Mouse (Mus musculus) heart, embryonic 13.5 days (tissue): ENCODE measurements around the gene Dmrt1. TPM values are rescaled to one million over a fixed set of nuclear protein-coding genes. Genes with fewer than 3 reads are reported as not detected.

ENCODE experiments used
- ATAC-seq: fragments of 200-750 bp; cut with Nextera tagmentation; 2 replicates; pipeline ENCODE4 v1.8.0; 2017; ENCODE audit warnings: moderate TSS enrichment; ENCODE audit not compliant: insufficient number of reproducible peaks, low FRiP score, low TSS enrichment; ENCODE audit errors: extremely low read depth
- H3K27ac ChIP-seq: fragments of 300-500 bp; sonication (generic); replicated peaks from 2 replicates; pipeline ENCODE4 v1.5.1; 2015; ENCODE audit warnings: moderate library complexity, mild to moderate bottlenecking, inconsistent platforms
- H3K27me3 ChIP-seq: fragments of 300-500 bp; sonication (generic); replicated peaks from 2 replicates; pipeline ENCODE4 v1.6.1; 2015; ENCODE audit warnings: mild to moderate bottlenecking, inconsistent platforms
- H3K36me3 ChIP-seq: fragments of 300-500 bp; sonication (generic); 2 replicates; pipeline ENCODE4 v1.6.1; 2015; ENCODE audit warnings: mild to moderate bottlenecking, inconsistent platforms
- H3K4me1 ChIP-seq: fragments of 300-500 bp; sonication (generic); 2 replicates; pipeline ENCODE4 v1.6.1; 2015; ENCODE audit warnings: inconsistent platforms
- H3K4me2 ChIP-seq: fragments of 300-500 bp; sonication (generic); 2 replicates; pipeline ENCODE4 v1.6.1; 2015; ENCODE audit warnings: inconsistent platforms, mild to moderate bottlenecking, moderate library complexity
- H3K4me3 ChIP-seq: fragments of 300-500 bp; sonication (generic); 2 replicates; pipeline ENCODE4 v1.5.1; 2015; ENCODE audit warnings: moderate library complexity, mild to moderate bottlenecking, inconsistent platforms
- H3K9ac ChIP-seq: fragments of 300-500 bp; sonication (generic); 2 replicates; pipeline ENCODE4 v1.6.1; 2015; ENCODE audit warnings: inconsistent platforms, mild to moderate bottlenecking, moderate library complexity
- H3K9me3 ChIP-seq: fragments of 300-500 bp; sonication (generic); 2 replicates; pipeline ENCODE4 v1.6.1; 2016; ENCODE audit warnings: inconsistent platforms
- WGBS: fragments of 180-500 bp; shearing (Covaris S2); methylation state at CpG from one replicate; pipeline ENCODE4 v1.1.7; 2015; ENCODE audit warnings: mixed read lengths; 5-methylcytosine and 5-hydroxymethylcytosine counted together
- polyA plus RNA-seq: library from polyadenylated mRNA; unstranded; fragments of >200 nt; fragmentation: Nextera tagmentation; extraction: Ambion mirVana; gene quantifications from 2 replicates; pipeline ENCODE4 v1.2.1, GENCODE M21; 2015

Gene Dmrt1
- polyA plus RNA-seq, 1 experiment from 2014 or later = 0.16 TPM

GRCm38 (mm10) chr19:25610411-25611111 is 105.1 kb downstream of the Dmrt1 start:
- Histone ChIP-seq H3K36me3 (no peaks in the 10 kb centered on the region), H3K9ac (peak overlapping the region; percentile 52; the same call in 1 of the 2 replicates), H3K27ac (no peak overlapping the region), H3K27me3 (peaks cover 99% of the 10 kb centered on the region), H3K9me3 (no peaks in the 10 kb centered on the region), H3K4me3 (peak overlapping the region; percentile 53), H3K4me1 (peaks cover 25% of the 10 kb centered on the region), H3K4me2 (peak overlapping the region; percentile 74)
- under 1% methylated on average over 58 of the region's 71 CpGs for WGBS
- ATAC-seq = no peak

GRCm38 (mm10) chr19:25611116-25611515 is 105.7 kb downstream of the Dmrt1 start:
- under 1% methylated on average over 42 of the region's 42 CpGs for WGBS
- H3K36me3 ChIP-seq = no peaks in the 10 kb centered on the region
- ATAC-seq = no peak
- H3K4me3 ChIP-seq = peak overlapping the region; percentile 53
- peak overlapping the region; percentile 44 for H3K9ac ChIP-seq
- H3K27ac ChIP-seq = no peak overlapping the region
- H3K4me2 ChIP-seq = peak overlapping the region; percentile 74
- peaks cover 20% of the 10 kb centered on the region for H3K4me1 ChIP-seq
- peaks cover 99% of the 10 kb centered on the region for H3K27me3 ChIP-seq
- no peaks in the 10 kb centered on the region for H3K9me3 ChIP-seq

DNA sequence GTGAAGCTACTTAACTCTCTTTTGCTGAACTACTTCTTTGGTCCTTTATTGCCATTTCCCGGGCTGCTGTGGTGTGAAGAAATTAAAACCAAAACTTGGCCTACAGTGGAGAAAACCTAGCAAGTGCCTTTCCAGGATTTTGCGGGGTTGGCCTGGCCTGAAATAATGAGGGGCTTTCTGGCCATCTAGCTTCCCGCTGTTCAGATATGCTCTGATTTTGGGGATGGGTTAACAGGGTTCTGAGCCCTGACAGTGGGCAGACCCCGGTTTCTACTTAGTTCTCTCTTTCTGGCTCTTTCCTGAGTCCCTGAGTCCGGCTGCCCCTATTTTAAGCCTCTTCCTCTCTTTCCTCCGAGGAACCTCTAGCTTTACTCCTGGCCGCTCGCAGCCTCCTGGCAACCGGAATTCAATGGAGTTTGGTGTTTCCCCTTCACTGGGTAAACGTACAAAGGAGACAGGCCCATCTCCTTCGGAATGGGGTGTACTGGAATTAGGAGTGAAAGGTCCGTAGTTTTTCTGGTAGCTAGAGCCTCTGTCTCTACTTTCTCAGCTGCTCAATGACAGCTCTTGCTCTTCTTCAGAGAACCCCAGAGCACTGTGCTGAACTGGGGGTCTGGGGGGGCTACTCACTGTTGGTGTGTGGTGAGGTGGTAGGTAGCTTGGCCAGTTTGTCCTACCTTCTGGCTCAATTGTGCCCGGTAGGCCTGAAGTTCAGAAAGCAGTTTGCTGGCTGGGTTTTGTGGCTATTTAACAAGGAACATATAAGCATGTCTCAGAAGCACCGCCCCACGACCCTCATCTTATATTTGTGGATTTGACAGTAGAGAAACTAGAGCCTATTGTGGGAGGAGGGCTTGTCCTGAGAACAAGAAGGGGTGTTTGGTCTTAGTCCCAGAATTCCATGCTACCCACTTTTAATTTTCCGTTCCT is 106.7 kb downstream of the Dmrt1 start:
- no peaks in the 10 kb centered on the region for H3K9me3 ChIP-seq
- peaks cover 18% of the 10 kb centered on the region for H3K4me1 ChIP-seq
- H3K27ac ChIP-seq = no peak overlapping the region
- H3K36me3 ChIP-seq = no peaks in the 10 kb centered on the region
- ATAC-seq = no peak
- peaks cover 99% of the 10 kb centered on the region for H3K27me3 ChIP-seq
- no peak overlapping the region for H3K9ac ChIP-seq
- WGBS = 9% methylated on average over 16 of the region's 16 CpGs
- H3K4me3 ChIP-seq = 0 out of 2 replicates have a peak overlapping the region, but pooled peaks have one; percentile 11
- H3K4me2 ChIP-seq = no peak overlapping the region

DNA sequence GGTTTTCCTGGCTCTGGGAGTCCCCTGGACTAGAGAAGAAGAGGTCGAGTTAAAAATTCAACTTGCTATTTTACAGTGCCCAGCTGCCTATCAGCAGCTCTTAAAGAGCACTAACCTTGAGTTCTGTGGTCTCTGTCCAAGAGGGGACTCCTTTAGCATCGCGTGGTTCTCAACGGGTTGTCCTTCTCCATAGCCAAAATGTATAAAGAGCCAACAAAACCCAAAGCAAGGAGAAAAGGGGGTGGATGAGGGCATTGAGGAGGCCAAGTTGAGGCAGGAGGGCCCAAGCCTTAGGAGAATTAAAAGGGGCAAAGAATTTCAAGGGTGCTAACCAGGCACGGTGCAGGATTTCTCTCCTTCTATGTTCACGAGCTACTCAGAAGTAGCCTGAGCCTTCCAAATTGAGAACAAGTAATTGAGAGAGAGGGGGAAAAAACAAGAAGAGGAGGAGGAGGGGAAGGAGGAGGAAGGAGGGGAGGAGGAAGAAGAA is 107.4 kb downstream of the Dmrt1 start:
- Histone ChIP-seq H3K27me3 (peaks cover 99% of the 10 kb centered on the region), H3K9me3 (no peaks in the 10 kb centered on the region), H3K27ac (no peak overlapping the region), H3K9ac (no peak overlapping the region), H3K4me2 (no peak overlapping the region), H3K4me3 (no peak overlapping the region), H3K36me3 (no peaks in the 10 kb centered on the region), H3K4me1 (peaks cover 18% of the 10 kb centered on the region)
- no peak for ATAC-seq
- 10% methylated on average over 6 of the region's 6 CpGs for WGBS

DNA sequence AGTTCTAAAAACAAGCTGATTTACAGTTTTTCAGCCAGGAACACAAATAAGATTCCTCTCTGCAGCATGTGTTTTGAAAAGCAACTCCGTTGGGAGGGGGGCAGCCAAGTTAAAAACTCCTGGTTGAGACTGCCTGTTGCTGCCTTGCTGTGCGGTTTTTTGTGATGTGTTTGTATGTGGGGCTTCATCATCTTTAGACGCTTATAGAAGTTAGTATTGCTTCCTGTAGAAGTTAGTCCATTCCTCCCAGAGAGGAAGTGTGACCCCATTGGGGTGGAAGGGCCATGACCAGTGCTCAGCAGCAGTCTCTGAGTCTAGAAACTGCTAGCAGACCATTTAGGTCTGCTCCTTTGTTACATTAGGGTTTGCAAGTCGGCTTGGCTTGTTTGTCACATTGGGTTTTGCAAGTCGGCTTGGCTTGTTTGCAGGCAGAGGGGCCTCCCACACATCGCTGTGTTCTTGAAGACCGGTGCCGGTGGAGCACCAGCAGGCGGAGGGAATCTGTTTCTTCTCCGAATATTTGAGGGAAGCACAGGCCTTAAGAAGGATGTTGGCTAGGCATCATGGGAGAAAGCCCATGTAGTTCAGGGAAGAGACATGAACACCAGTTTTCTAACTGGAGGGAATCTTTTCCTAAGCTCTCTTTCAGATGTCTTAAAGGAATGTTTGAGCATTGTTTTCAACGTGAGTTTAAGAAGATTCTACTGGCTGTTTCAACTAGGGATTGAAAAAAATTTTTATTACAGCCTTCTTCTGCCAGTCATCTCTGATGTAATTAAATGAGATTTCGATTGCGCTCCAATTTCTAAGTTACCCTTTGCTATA is 108.3 kb downstream of the Dmrt1 start:
- Histone ChIP-seq H3K4me3 (no peak overlapping the region), H3K36me3 (no peaks in the 10 kb centered on the region), H3K9me3 (no peaks in the 10 kb centered on the region), H3K27ac (no peak overlapping the region), H3K4me2 (no peak overlapping the region), H3K9ac (no peak overlapping the region), H3K4me1 (peaks cover 18% of the 10 kb centered on the region), H3K27me3 (peaks cover 99% of the 10 kb centered on the region)
- 8% methylated on average over 13 of the region's 13 CpGs for WGBS
- ATAC-seq = no peak

- WGBS = 31% methylated on average over 6 of the region's 6 CpGs
- H3K27me3 ChIP-seq = peaks cover 100% of the 10 kb centered on the region
- peaks cover 6% of the 10 kb centered on the region for H3K4me1 ChIP-seq
- no peak overlapping the region for H3K4me2 ChIP-seq
- H3K9ac ChIP-seq = no peak overlapping the region
- no peak for ATAC-seq
- H3K9me3 ChIP-seq = no peaks in the 10 kb centered on the region
- H3K36me3 ChIP-seq = no peaks in the 10 kb centered on the region
- H3K4me3 ChIP-seq = no peak overlapping the region
- no peak overlapping the region for H3K27ac ChIP-seq
These were observed 110.5 kb downstream of the Dmrt1 start for GRCm38 (mm10) chr19:25615889-25616288.

GRCm38 (mm10) chr19:25622291-25623251 is 117.2 kb downstream of the Dmrt1 start:
- WGBS = 28% methylated on average over 54 of the region's 54 CpGs
- no peak for ATAC-seq
- no peak overlapping the region for H3K27ac ChIP-seq
- peaks cover 94% of the 10 kb centered on the region for H3K27me3 ChIP-seq
- H3K4me2 ChIP-seq = peak overlapping the region; percentile 71
- H3K36me3 ChIP-seq = no peaks in the 10 kb centered on the region
- peak overlapping the region; percentile 42 for H3K4me3 ChIP-seq
- no peaks in the 10 kb centered on the region for H3K9me3 ChIP-seq
- peaks cover 8% of the 10 kb centered on the region; the same call in 1 of the 2 replicates for H3K4me1 ChIP-seq
- peak overlapping the region; percentile 64; the same call in 1 of the 2 replicates for H3K9ac ChIP-seq

DNA sequence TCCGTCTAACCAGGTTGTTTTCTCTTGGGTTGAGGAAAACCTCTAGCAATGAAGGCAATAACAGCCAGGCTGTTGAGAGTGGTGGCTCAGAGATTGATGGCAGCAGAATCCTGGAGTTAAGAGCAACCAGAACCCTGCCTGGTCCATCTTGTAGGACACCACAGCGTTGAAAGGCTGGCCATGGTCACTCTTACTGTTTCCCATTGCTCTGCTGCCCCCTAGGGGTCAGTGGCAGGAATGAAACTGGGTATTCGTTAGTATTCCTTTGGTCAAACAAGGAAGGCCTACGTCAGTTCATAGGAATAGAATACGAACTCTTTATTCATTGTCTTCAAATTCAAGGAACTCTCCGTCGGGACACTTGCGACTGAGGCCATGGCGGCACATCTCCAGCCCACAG is 123.1 kb downstream of the Dmrt1 start:
- 8% methylated on average over 9 of the region's 9 CpGs for whole genome bisulfite sequencing
- no peak overlapping the region for H3K4me3 ChIP-seq
- H3K36me3 ChIP-seq = no peaks in the 10 kb centered on the region
- H3K4me2 ChIP-seq = no peak overlapping the region
- no peak for ATAC-seq
- peaks cover 65% of the 10 kb centered on the region for H3K27me3 ChIP-seq
- H3K27ac ChIP-seq = no peak overlapping the region
- no peak overlapping the region for H3K9ac ChIP-seq
- no peaks in the 10 kb centered on the region for H3K9me3 ChIP-seq
- H3K4me1 ChIP-seq = 0 out of 2 replicates have a peak, but pooled peaks cover 2% of the 10 kb centered on the region

- ATAC-seq = no peak
- WGBS = 77% methylated on average over 5 of the region's 5 CpGs
- H3K9ac ChIP-seq = no peak overlapping the region
- no peak overlapping the region for H3K27ac ChIP-seq
- H3K9me3 ChIP-seq = no peaks in the 10 kb centered on the region
- peak overlapping the region; percentile 68; the same call in 1 of the 2 replicates for H3K4me2 ChIP-seq
- H3K36me3 ChIP-seq = no peaks in the 10 kb centered on the region
- H3K27me3 ChIP-seq = peaks cover 26% of the 10 kb centered on the region
- no peak overlapping the region for H3K4me3 ChIP-seq
- H3K4me1 ChIP-seq = 0 out of 2 replicates have a peak, but pooled peaks cover 5% of the 10 kb centered on the region
These were observed 129.7 kb downstream of the Dmrt1 start for GRCm38 (mm10) chr19:25635119-25635518.
